Mouse (Mus musculus) ES-E14 (cell line): ENCODE results near the gene Nrg3.

ENCODE experiments used
- MAFK ChIP-seq: IDR thresholded peaks from 2 replicates; pipeline ENCODE4 v1.6.1; 2014; ENCODE audit warnings: mild to moderate bottlenecking, low read depth, low read length, inconsistent platforms; ENCODE audit not compliant: insufficient read depth
- ZC3H11A ChIP-seq: IDR thresholded peaks from 2 replicates; pipeline ENCODE4 v1.6.1; 2012; ENCODE audit warnings: low read depth, mild to moderate bottlenecking, inconsistent platforms, low read length, borderline replicate concordance

GRCm38 (mm10) chr14:38566182-38566581 lies 906.7 kb downstream of the Nrg3 start:
- no peak for TF ChIP-seq MAFK
- TF ChIP-seq ZC3H11A, result no peak
